Mouse (Mus musculus) forebrain, embryonic 14.5 days (tissue): ENCODE measurements at regions not wholly inside any gene's neighbourhood (a gene's known extent, or its start where the extent isn't known, plus 50 kb on each side); places are given as distances from the start of the nearest gene placed in this dataset.

Experiments used
- ATAC-seq: fragments of 200-750 bp; cut with Nextera tagmentation; 2 replicates; pipeline ENCODE4 v1.8.0; 2017; ENCODE audit warnings: mild to moderate bottlenecking, moderate library complexity
- DNase-seq: peaks from one replicate; pipeline ENCODE4 v3.0.0-alpha.2; 2015; ENCODE audit warnings: low spot score
- H3K27ac ChIP-seq: fragments of 300-500 bp; sonication (generic); 2 replicates; pipeline ENCODE4 v1.5.1; 2014; ENCODE audit warnings: low read depth, mild to moderate bottlenecking, control low read depth, low read length, moderate library complexity
- H3K27me3 ChIP-seq: fragments of 300-500 bp; sonication (generic); replicated peaks from 2 replicates; pipeline ENCODE4 v1.6.1; 2014; ENCODE audit warnings: low read length, control low read depth, mixed read lengths; ENCODE audit not compliant: control insufficient read depth, insufficient read depth
- H3K36me3 ChIP-seq: fragments of 300-500 bp; sonication (generic); 2 replicates; pipeline ENCODE4 v1.6.1; 2014; ENCODE audit warnings: low read length, control low read depth; ENCODE audit not compliant: control insufficient read depth, insufficient read depth
- H3K4me1 ChIP-seq: fragments of 300-500 bp; sonication (generic); 2 replicates; pipeline ENCODE4 v1.6.1; 2014; ENCODE audit warnings: antibody characterized with exemption, low read length, control low read depth; ENCODE audit not compliant: control insufficient read depth, insufficient read depth
- H3K4me2 ChIP-seq: fragments of 300-500 bp; sonication (generic); 2 replicates; pipeline ENCODE4 v1.6.1; 2014; ENCODE audit warnings: mild to moderate bottlenecking, control low read depth, low read length
- H3K4me3 ChIP-seq: fragments of 300-500 bp; sonication (generic); 2 replicates; pipeline ENCODE4 v1.5.1; 2014; ENCODE audit warnings: low read depth, low read length, control low read depth
- H3K9ac ChIP-seq: fragments of 300-500 bp; sonication (generic); 2 replicates; pipeline ENCODE4 v1.6.1; 2014; ENCODE audit warnings: mild to moderate bottlenecking, low read length, control low read depth, moderate library complexity
- H3K9me3 ChIP-seq: fragments of 300-500 bp; sonication (generic); replicated peaks from 2 replicates; pipeline ENCODE4 v1.6.1; 2016; ENCODE audit warnings: low read length, control low read depth, mixed read lengths; ENCODE audit not compliant: control insufficient read depth
- WGBS: fragments of 180-500 bp; shearing (Covaris S2); extraction: QIAGEN DNeasy Blood & Tissue Kit; methylation state at CpG from one replicate; pipeline ENCODE4 v1.1.7; 2014; 5-methylcytosine and 5-hydroxymethylcytosine counted together

DNA sequence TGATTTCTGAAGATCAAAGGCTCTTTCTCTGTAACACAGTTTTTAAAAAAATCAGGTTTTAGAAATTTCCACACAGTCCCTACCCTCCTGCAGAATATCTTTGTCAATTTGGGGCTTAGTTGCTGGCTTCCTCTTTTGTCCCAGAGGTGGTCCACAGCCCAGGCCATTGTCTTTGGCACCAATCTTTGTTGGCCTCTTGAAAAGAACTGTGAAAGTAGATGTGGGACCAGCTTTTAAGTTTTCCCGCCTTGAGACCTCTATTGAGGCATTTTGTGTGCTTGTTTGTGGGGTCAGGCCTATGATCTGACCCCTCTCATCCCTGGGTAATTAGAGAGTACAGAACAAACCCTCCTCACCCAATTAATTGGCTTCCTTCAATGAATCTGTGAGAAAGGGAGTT is 523.9 kb upstream of the Tnc start:
- Histone ChIP-seq H3K27me3 (no peaks in the 10 kb centered on the region), H3K4me3 (no peak overlapping the region), H3K9me3 (no peaks in the 10 kb centered on the region), H3K4me2 (no peak overlapping the region), H3K27ac (no peak overlapping the region), H3K4me1 (no peaks in the 10 kb centered on the region), H3K36me3 (no peaks in the 10 kb centered on the region), H3K9ac (no peak overlapping the region)
- 19% methylated on average over 1 of the region's 1 CpGs for WGBS
- DNase-seq = no peak
- no peak for ATAC-seq

DNA sequence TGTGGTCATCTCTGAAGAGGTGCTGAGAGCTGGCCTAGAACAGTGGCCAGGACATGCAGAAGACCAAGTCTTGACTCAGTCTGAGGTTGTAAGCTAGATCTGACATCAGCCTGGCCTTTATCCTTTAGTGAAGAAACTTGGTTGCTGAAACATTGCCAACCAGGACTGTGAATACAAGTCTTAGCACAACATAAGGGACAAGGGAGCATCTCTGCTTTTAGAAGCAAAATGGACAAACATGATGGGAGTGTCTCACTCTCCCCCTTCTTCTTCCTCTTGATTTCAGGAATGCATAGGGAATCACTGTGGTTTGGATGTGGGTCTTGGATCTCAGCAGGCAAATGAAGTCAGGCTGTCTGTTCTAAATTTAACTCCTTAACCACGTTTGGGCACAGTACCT is 529.1 kb upstream of the Tnc start:
- H3K27me3 ChIP-seq = no peaks in the 10 kb centered on the region
- WGBS = 42% methylated on average over 1 of the region's 1 CpGs
- no peak overlapping the region for H3K4me3 ChIP-seq
- H3K27ac ChIP-seq = no peak overlapping the region
- no peak overlapping the region for H3K4me2 ChIP-seq
- no peaks in the 10 kb centered on the region for H3K9me3 ChIP-seq
- ATAC-seq (no peak), DNase-seq (no peak)
- H3K9ac ChIP-seq = no peak overlapping the region
- no peaks in the 10 kb centered on the region for H3K36me3 ChIP-seq
- H3K4me1 ChIP-seq = no peaks in the 10 kb centered on the region

DNA sequence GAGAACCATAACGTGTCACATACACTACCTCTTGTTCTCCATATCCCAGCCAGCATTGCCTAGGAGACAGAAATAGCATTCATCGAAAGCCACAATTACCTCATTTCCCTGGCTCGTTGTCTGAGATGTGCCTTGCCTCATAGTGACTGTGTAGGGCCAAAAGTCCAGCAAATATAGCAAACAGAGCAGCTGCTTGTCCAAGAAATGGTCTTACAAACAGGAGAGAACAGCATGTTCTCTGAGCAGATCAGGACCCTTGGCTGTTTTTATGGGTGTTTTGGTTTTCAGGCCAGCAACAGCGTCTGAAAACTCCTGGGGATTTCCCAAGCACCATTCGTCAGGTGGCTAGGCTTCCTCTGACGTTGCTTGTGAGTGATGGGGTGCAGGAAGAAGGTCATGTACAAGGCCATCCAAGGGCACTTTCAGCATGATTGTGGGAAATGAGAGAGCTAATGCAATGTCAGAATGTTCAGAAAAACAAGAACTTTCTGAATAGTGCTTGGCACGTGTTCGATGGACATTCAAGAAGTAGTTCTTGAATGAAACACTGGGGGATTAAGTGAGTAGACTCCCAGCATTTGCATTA is 528.9 kb upstream of the Pappa start:
- Histone ChIP-seq H3K9me3 (no peaks in the 10 kb centered on the region), H3K4me2 (no peak overlapping the region), H3K4me3 (no peak overlapping the region), H3K27me3 (no peaks in the 10 kb centered on the region), H3K9ac (no peak overlapping the region), H3K4me1 (no peaks in the 10 kb centered on the region), H3K36me3 (no peaks in the 10 kb centered on the region), H3K27ac (no peak overlapping the region)
- DNase-seq = no peak
- whole genome bisulfite sequencing = 71% methylated on average over 8 of the region's 8 CpGs
- no peak for ATAC-seq

DNA sequence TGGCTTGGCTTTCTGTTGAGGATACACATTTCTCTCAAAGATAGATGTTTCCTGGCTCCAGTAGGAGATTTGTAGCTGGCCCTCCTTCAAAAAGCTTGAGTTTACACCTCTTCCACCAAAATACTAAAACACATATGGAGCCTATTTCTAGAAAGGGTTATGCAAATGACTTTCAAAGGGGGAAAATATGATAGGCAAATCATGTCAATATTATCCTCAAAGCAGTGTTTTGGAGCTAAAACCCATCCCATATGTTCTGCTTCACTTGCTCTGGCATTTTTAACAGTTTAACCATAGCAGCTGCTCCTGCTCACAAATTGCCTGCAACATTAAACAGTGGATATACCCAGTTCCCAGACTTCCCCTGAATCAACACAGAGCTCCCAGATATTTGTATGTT is 525.5 kb upstream of the Pappa start:
- Histone ChIP-seq H3K36me3 (no peaks in the 10 kb centered on the region), H3K9me3 (no peaks in the 10 kb centered on the region), H3K4me2 (no peak overlapping the region), H3K27me3 (no peaks in the 10 kb centered on the region), H3K4me1 (no peaks in the 10 kb centered on the region), H3K4me3 (no peak overlapping the region), H3K27ac (no peak overlapping the region), H3K9ac (no peak overlapping the region)
- DNase-seq (peak; percentile 82), ATAC-seq (peak; percentile 88; the same call in 1 of the 2 replicates)

DNA sequence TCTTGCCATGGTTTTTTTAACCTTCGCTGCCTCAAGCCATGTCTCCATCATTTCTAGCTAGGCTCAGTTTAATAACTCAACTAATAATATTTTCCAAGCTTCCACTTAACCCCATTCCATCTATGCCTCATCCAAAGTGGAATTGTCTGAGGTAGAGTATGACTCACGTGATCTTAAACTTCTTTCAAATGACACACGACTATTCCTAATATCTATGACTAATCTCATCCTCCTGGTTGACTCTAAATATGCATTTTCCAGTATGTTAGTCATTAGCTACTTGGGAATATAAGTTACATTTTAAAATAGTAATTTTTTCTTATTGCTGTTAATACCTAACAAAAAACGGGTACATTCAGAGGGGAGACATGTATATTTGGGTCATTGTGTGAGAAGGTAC is 524.8 kb upstream of the Pappa start:
- ATAC-seq = no peak

DNA sequence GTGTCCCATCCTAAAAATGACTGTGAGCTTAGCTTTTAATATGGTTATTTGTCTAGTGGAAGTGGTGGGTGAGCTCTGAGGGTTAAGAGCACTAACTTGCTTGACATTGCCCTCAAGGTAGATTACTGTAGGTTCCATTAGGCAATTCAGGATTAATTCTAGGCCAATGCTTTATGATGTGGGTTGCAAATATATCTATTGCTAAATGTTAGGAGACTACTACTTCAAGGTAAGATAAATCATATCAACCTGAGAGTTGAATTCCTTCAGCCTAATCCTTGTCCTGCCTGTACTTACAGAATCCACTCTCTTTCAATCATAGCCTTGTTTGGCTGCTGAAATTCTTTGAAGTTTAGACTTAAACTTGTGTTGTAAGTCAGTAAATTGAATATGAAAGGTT is 501.2 kb upstream of the Pappa start:
- Histone ChIP-seq H3K4me2 (no peak overlapping the region), H3K9ac (no peak overlapping the region), H3K36me3 (no peaks in the 10 kb centered on the region), H3K9me3 (no peaks in the 10 kb centered on the region), H3K27ac (no peak overlapping the region), H3K27me3 (no peaks in the 10 kb centered on the region), H3K4me1 (no peaks in the 10 kb centered on the region), H3K4me3 (no peak overlapping the region)
- no peak for DNase-seq
- ATAC-seq = no peak

More for the DNA sequence above, 524.8 kb upstream of the Pappa start:
- no peaks in the 10 kb centered on the region for H3K4me1 ChIP-seq
- no peaks in the 10 kb centered on the region for H3K27me3 ChIP-seq
- no peaks in the 10 kb centered on the region for H3K9me3 ChIP-seq
- H3K9ac ChIP-seq = no peak overlapping the region
- DNase-seq = no peak
- no peaks in the 10 kb centered on the region for H3K36me3 ChIP-seq
- H3K4me3 ChIP-seq = no peak overlapping the region
- no peak overlapping the region for H3K4me2 ChIP-seq
- 94% methylated on average over 4 of the region's 4 CpGs for WGBS
- no peak overlapping the region for H3K27ac ChIP-seq

DNA sequence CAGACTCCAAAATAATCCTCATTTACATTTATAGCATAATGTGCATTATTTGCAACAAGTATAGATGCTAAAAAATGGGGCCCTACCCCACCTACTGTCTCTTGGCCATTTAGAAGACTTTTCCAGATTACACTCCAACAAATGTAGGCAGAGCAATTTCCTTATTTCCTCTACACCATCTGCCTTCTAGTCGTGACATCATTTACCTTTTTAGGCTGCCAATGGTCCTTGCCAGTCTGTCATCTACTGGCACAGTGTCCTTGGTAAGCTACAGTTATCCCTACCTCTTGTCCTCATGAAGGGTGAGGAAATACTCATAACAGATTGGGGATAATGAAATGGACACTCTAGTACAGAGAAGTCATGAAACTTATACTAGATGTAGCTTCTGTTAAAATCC is 491.8 kb upstream of the Pappa start:
- Histone ChIP-seq H3K4me3 (no peak overlapping the region), H3K9ac (no peak overlapping the region), H3K4me1 (no peaks in the 10 kb centered on the region), H3K27me3 (no peaks in the 10 kb centered on the region), H3K4me2 (no peak overlapping the region), H3K27ac (no peak overlapping the region), H3K9me3 (no peaks in the 10 kb centered on the region), H3K36me3 (no peaks in the 10 kb centered on the region)
- 72% methylated on average over 1 of the region's 1 CpGs for WGBS
- DNase-seq = no peak
- ATAC-seq = no peak

DNA sequence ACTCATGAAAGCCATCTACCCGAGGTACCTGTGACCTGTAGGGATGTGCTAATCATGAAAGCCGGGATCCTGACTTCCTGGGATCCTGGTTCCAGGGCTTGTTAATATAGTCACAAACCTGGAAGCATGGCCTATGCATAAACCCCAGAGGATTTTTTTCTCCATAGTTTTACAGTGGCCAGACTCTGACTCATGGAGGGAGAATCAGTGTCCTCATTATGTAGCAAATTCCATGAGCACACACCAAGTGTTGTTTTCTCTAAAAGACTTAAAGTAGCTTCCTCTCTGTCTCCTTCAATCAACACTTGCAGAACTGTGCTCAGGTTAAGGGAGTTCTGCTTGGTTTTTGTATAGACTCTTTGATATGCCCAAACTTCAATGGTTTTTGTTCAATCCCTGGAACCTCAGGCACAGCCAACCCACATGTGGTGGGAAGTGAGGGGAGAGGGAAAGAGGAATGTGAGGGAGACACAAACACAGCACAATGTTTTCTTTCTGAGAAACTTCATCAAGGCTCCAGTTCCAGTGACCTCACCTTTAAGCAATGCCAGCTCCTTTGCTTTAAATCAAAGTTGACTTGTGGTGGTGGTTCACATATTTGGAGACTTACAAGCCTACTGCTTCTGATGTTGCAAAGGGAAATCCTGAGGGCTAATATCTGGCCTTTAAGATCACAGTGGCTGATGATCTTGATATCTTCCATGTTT is 488.6 kb upstream of the Pappa start:
- Histone ChIP-seq H3K4me1 (no peaks in the 10 kb centered on the region), H3K9ac (no peak overlapping the region), H3K9me3 (no peaks in the 10 kb centered on the region), H3K4me2 (no peak overlapping the region), H3K4me3 (no peak overlapping the region), H3K27ac (no peak overlapping the region), H3K27me3 (no peaks in the 10 kb centered on the region), H3K36me3 (no peaks in the 10 kb centered on the region)
- WGBS = 90% methylated on average over 2 of the region's 2 CpGs
- ATAC-seq = no peak
- no peak for DNase-seq

DNA sequence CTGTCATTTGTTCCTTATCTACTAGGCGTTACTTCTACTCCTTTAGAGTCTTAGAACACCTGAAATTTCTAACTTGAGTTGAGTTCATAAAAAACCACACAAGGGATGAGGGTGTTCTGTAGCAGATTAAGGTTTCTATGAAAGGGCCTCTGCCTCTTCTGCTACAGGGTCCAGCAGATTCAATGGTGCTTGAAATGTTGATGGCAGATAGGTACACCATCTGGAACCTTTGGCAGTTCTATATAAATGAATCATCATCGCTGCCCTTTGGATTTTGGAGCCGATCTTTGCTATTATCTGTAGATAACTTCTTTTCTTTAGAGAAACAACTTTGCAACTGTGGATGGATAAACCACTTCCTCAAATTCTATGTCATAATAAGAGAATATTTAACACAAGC is 483.9 kb upstream of the Pappa start:
- Histone ChIP-seq H3K27ac (no peak overlapping the region), H3K27me3 (no peaks in the 10 kb centered on the region), H3K4me2 (no peak overlapping the region), H3K4me3 (no peak overlapping the region), H3K36me3 (no peaks in the 10 kb centered on the region), H3K4me1 (no peaks in the 10 kb centered on the region), H3K9me3 (no peaks in the 10 kb centered on the region), H3K9ac (no peak overlapping the region)
- ATAC-seq (no peak), DNase-seq (no peak)
- 86% methylated on average over 3 of the region's 3 CpGs for WGBS
